ENCODE assay signal across 8 mouse cellular contexts in the genomic region with DNA sequence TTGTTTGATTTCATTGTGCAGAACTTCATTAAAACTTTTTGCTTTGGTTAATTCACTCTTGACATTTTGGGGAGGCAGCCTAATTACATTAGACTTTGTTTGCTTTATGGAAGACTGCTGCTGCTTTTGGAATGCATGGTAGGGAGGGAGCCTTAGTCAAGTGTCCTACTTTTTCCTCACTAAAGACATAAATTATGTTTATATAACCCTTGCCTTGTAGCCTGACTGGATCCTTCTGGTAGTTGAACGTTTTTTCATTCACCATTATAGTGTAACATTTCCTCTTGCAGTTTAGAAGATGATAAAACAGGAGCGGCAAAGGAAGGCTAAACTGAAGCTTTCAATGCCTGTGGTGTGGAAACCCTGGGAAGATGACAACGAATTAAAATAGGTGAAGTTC. TPM values are rescaled to one million over a fixed set of nuclear protein-coding genes. Genes with fewer than 3 reads are reported as not detected.
A peak's percentile ranks its signal among the peaks of the same experiment; 100 is the strongest.
DNase-seq lines count a peak whose midpoint lies in the region; ATAC-seq and TF ChIP-seq lines count a peak whose summit lies in the region.

No protein-coding gene starts in this region.

- H3K27ac ChIP-seq in layer of hippocampus, adult 2 months: peak overlapping the region; percentile 95
- peak overlapping the region; percentile 85 for H3K27ac ChIP-seq in embryonic facial prominence, embryonic 13.5 days
- H3K27ac ChIP-seq in intestine, postnatal 0 days (ENCODE audit: low read depth, low read length): peak overlapping the region; percentile 94
- no peak overlapping the region for H3K27ac ChIP-seq in neural tube, embryonic 12.5 days

- H3K36me3 ChIP-seq in embryonic facial prominence, embryonic 13.5 days: no peaks in the 10 kb centered on the region
- no peaks in the 10 kb centered on the region for H3K36me3 ChIP-seq in intestine, postnatal 0 days (ENCODE audit: control insufficient read depth, insufficient read depth)
- no peaks in the 10 kb centered on the region for H3K36me3 ChIP-seq in neural tube, embryonic 12.5 days

- H3K9me3 ChIP-seq in embryonic facial prominence, embryonic 13.5 days: no peaks in the 10 kb centered on the region
- no peaks in the 10 kb centered on the region for H3K9me3 ChIP-seq in intestine, postnatal 0 days (ENCODE audit: control insufficient read depth)
- no peaks in the 10 kb centered on the region for H3K9me3 ChIP-seq in neural tube, embryonic 12.5 days

- no peak for TF ChIP-seq CTCF in layer of hippocampus, adult 2 months (conservative IDR thresholded peaks at IDR 0.05)
- TF ChIP-seq CTCF in intestine, postnatal 0 days (IDR thresholded peaks at IDR 0.05; ENCODE audit: low read depth): no peak

- peaks cover 24% of the 10 kb centered on the region for H3K4me1 ChIP-seq in embryonic facial prominence, embryonic 13.5 days
- peaks cover 2% of the 10 kb centered on the region; the same call in 1 of the 2 replicates for H3K4me1 ChIP-seq in intestine, postnatal 0 days (replicated peaks; ENCODE audit: control insufficient read depth, insufficient read depth, low read length)
- peaks cover 21% of the 10 kb centered on the region for H3K4me1 ChIP-seq in neural tube, embryonic 12.5 days

- peak overlapping the region; percentile 86 for H3K9ac ChIP-seq in embryonic facial prominence, embryonic 13.5 days
- H3K9ac ChIP-seq in intestine, postnatal 0 days (ENCODE audit: low read depth, low read length): peak overlapping the region; percentile 80
- H3K9ac ChIP-seq in neural tube, embryonic 12.5 days: peak overlapping the region; percentile 86

- intact Hi-C loops in gastrocnemius, postnatal 14 days (cut with DNase I; ENCODE audit: low total_unique reads): no loop called here

- H3K4me2 ChIP-seq in embryonic facial prominence, embryonic 13.5 days: peak overlapping the region; percentile 77
- H3K4me2 ChIP-seq in intestine, postnatal 0 days (replicated peaks; ENCODE audit: low read depth): peak overlapping the region; percentile 85
- H3K4me2 ChIP-seq in neural tube, embryonic 12.5 days (replicated peaks): peak overlapping the region; percentile 78

- no peak for DNase-seq in layer of hippocampus, adult 2 months (ENCODE audit: low spot score in 2 of 2)
- DNase-seq in layer of hippocampus, postnatal 14 days (ENCODE audit: low spot score in 2 of 2): no peak
- no peak for DNase-seq in spleen, postnatal 36 days (ENCODE audit: low spot score in 2 of 2)
- DNase-seq in urinary bladder, postnatal 14 days (ENCODE audit: low spot score): no peak
- no peak for DNase-seq in gastrocnemius, postnatal 14 days

- no peak for ATAC-seq in embryonic facial prominence, embryonic 13.5 days (ENCODE audit: insufficient number of reproducible peaks, insufficient read depth, low FRiP score, low TSS enrichment, low read depth)
- ATAC-seq in intestine, postnatal 0 days: no peak
- ATAC-seq in neural tube, embryonic 12.5 days (ENCODE audit: low FRiP score, low read depth): no peak

- WGBS in embryonic facial prominence, embryonic 13.5 days: 5% methylated on average over 3 of the region's 3 CpGs
- 2% methylated on average over 3 of the region's 3 CpGs for WGBS in intestine, postnatal 0 days
- 6% methylated on average over 3 of the region's 3 CpGs for WGBS in neural tube, embryonic 12.5 days

- H3K27me3 ChIP-seq in embryonic facial prominence, embryonic 13.5 days: no peaks in the 10 kb centered on the region
- H3K27me3 ChIP-seq in intestine, postnatal 0 days (replicated peaks; ENCODE audit: control insufficient read depth, insufficient read depth, low read length): no peaks in the 10 kb centered on the region
- no peaks in the 10 kb centered on the region for H3K27me3 ChIP-seq in neural tube, embryonic 12.5 days (replicated peaks)

- peak overlapping the region; percentile 93 for H3K4me3 ChIP-seq in layer of hippocampus, adult 2 months
- H3K4me3 ChIP-seq in embryonic facial prominence, embryonic 13.5 days: peak overlapping the region; percentile 88
- peak overlapping the region; percentile 81 for H3K4me3 ChIP-seq in intestine, postnatal 0 days (ENCODE audit: low read depth, low read length)
- H3K4me3 ChIP-seq in neural tube, embryonic 12.5 days: peak overlapping the region; percentile 80

RNA-seq across cellular contexts. Expression of gene Vwa8, which starts 0.4 kb away (rescaled TPM):
- 10 to 100 TPM; 29.4 to 31.0 TPM for total RNA-seq in layer of hippocampus, adult 2 months (2021)
- 10 to 100 TPM; 24.2 to 24.9 TPM for total RNA-seq in layer of hippocampus, postnatal 14 days (2021)
- 10.2 and 10.4 TPM in 2 replicates for polyA plus RNA-seq in embryonic facial prominence, embryonic 13.5 days (2015; fragmentation: Nextera tagmentation; extraction: Ambion mirVana)
- 15.6 and 16.8 TPM in 2 replicates for polyA plus RNA-seq in intestine, postnatal 0 days (2015; fragmentation: Nextera tagmentation; extraction: Ambion mirVana)
- 9.5 and 10.2 TPM in 2 replicates for polyA plus RNA-seq in neural tube, embryonic 12.5 days (2016; fragmentation: Nextera tagmentation; extraction: Ambion mirVana)
- total RNA-seq in gastrocnemius, postnatal 14 days (2021): 10 to 100 TPM; 54.5 to 69.9 TPM
